Mouse (Mus musculus): ENCODE results near the gene Celf5. TPM values are rescaled to one million over a fixed set of nuclear protein-coding genes. Genes with fewer than 3 reads are reported as not detected.

Celf5 gene
- total RNA-seq, 2 experiments from 2014 or later: 0.09 to 0.23 TPM

DNA sequence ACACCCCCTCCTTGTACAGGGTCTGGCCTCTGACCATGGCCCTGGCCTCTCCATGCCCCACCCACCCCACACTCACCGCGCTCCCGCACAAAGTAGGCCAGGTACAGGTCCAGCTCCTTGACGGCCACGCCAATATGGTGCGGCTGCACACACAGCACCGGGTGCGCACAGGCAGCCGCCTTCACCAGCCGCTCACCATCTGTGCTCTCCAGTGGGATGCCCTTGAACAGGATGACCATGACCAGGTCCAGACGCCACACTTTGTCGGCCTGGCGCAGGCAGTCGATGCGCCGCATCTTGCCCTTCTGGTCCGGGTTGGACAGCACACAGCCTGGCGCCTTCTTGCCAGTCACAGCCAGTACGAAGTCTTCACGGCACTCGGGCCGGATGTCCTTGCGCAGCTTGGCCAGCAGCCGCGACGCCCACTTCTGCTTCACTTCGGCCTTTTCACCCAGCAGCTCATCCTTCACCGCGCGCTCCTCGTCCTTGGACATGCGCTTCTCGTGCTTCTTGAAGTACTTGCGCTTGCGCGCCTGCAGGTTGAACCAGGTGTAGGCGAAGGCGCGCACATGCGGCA lies 62.2 kb downstream of the Celf5 start:
- peak; percentile 15 for DNase-seq
- intact Hi-C loops (cut with DNase I; ENCODE audit: low total_unique reads): no loop called here

DNA sequence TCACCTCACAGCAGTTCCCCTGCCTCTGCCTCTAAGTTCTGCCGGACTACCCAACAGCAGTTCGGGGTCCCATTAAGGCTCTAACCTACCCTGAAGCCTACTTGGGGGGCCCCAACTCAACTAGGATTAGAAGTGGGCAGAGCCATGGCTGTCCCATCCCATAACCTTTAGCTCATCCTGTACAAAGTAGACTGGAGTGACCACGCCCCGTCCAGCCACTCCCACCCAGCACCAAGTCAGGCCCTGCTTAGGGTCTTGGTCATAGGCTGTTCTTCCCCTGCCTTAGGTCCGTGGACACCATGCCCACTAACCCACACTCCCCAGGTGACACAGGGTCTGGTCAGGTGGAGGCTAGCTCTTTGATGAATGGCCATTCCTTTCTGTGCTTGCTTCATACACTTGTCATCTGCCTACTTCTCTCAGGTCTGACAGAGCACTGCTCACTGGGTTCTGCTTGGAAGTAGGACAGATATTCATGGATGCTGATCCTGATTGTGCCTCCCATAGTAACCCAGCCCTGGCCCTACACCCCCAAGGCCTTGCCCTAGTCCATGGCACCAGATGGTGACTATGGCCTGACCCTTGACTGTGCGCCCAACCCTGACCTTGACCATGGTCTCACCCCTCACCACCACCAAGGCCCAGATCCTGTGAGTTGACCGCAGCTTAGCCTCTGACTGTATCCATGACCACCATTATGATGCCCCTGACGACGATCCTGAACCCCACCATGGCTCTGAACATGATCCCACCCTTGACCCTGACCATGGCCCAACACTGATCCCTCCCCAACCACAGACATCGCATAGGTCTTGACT lies 63.2 kb downstream of the Celf5 start:
- intact Hi-C loops (cut with DNase I; ENCODE audit: low total_unique reads): no loop called here
- DNase-seq: peak; percentile 5

DNA sequence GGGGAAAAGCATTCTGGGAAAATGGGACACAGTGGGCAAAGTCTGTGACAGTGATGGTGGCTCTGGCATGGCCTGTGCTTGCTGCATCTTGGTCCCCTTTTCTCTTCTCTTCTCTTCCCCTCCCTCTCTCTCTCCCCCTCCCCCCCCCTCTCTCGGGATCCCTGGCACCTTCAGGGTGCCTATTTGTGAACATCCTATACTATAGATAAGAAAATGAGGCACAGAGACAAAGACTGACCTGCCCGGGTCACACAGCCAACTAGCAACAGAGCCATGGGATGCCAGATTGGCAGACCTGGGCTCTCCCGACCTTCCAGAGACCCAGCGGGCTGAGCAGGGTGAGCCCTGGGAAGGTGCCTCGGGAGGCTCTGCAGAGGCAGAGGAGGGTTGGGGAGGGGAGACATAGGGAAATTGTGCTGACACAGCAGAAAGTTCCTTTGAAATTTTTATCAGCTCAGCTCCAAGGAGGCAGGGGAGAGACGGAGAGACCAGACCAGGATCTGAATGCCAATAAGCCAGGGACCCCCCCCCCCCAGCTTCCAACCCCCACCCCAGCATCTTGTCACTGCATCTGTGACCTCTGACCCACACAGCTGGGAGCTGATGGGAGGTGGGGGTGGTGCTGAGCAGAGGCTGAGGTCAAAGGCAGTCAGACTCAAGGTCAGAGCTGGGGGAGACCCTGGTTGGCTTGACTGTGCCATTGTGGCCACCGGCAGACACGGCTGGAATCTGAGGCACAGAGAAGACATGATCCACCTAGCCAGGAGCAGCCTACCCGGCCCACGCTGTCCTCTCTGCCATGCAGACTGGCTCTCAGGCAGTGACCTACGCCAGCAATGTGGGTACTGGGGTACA lies 64.1 kb downstream of the Celf5 start:
- intact Hi-C loops (cut with DNase I; ENCODE audit: low total_unique reads): no loop called here
- peak; percentile 4 for DNase-seq

DNA sequence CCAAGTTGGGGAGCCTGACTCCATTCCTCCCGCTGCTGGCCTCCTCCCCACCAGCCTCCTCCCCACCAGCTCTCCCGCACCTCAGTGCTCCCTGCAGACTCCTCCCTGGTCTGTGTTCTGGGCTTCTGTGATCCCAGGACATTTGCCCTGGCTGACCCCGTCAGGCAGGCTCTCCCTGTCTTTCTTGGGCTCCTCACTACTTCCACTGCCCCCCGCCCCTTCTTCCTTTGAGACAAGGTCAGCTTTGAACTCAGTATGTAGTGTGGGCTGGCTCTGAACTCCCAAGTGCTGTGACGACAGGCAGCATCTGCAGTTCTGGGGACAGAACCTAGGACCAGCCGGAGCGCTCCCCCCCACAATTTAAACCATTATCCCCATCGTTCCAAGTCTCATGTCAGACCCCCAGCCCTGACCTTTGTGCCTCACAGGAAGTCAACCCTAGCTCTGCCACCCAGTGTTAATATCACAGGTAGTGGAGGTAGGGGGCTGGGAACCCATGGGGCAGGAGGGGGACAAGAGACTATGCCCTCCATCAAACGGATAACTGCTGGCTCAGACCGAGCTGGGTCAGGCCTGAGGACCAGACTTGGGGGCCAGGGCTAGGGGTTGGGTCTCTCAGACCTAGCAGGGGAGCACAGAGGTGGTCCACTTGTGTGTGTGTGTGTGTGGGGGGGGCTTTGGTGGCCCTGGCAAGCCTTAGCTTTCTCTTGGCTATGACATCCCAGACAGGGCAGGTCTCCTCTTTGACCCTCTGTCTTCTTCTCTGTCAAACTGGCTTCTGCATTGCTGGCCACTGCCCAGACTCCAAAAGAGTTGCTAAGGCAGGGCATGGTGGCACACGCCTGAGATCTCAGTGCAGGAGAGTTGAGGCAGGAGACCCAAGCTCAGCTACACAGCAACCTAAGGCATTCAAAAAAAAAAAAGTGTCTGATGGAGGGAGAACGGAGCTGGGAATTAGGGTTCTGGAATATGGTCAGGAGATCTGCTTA lies 65.0 kb downstream of the Celf5 start:
- peak; percentile 11 for DNase-seq
- intact Hi-C loops (cut with DNase I; ENCODE audit: low total_unique reads): no loop called here

DNA sequence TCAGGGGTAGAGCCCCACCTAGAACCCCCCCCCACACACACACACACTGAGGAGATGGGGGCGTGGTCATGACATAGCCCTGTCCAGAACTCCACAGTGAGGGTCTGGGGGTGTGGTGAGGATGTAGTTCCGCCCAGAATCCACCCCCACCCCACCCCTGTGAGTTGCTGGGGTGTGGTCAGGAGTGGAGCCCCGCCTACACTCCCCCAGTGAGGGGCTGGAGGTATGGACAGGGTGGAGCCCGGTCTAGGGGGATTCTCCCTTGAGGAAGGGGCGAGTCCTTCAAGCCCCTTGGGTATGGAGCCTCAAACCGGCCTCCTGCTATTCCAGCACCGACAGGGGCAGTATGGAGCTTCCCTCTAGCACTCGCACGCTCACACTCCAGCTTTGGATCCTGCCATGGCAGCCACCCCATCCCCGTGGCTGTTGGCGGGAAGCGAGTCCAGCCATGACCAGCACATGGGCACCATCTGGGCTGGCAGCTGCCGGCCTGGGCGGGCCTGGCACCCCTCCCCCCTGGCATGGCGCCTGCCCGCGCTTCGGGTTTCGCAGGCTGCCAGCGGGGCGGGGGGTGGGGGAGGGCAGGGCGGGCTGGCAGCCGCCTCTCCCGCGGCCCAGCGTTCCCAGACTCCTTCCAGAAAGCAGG lies 65.8 kb downstream of the Celf5 start:
- intact Hi-C loops (cut with DNase I; ENCODE audit: low total_unique reads): no loop called here
- DNase-seq: peak; percentile 92

DNA sequence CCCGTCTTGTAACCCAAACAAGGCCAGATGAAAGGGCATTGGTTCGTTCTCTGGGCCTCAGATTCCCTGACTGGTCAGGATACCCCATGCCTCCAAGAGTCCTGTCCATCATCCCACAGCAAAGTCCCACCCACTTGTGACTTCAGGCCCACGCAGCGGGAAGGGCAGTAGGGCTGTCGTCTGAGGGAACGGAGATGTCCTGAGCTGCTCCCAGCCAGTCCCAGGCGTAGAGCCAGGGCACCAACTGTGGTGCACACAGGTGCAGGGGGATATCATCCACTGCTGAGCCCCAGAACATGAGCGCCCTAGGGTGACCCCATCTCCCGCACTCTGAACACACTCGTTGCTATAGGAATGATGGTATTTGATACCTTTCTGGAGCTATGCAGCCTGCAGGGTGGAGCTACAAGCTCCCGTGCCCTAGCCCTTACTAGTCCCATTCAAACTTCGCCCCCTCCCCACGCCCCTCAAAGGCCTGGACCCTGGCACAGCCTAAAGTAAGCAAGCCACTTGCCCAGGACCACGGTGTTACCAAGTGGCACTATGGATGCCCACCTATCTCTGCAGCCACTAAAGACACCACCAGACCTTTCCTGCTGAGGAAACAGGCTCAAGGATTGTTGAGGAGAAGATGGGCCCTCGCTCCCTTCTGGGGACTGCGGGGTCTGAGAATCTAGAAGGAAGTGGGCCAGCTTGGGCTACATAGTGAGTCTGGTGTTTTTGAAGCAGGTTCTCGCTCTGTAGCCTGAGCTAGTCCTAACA lies 66.8 kb downstream of the Celf5 start:
- intact Hi-C loops (cut with DNase I; ENCODE audit: low total_unique reads): no loop called here
- peak; percentile 90 for DNase-seq

DNA sequence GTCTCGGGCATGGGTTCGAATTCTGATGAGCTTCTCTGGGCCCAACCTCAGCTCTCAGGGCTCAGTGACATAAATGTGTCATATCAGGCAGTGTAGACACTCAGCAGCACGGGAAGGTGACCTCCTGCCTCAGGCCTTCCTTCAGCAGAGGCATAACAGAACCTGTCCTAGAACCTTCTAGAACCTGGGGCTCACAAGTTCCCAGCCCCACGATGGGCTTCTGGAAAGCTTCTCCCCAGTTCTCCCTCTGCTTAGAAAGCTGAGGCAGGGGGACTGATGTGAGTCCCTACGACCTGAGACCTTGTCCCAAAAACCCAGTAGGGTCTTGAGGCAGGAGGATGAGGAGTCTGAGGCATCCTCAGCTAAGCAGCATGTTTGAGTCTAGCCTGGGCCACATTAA lies 67.4 kb downstream of the Celf5 start:
- no peak for DNase-seq
- intact Hi-C loops (cut with DNase I; ENCODE audit: low total_unique reads): no loop called here

DNA sequence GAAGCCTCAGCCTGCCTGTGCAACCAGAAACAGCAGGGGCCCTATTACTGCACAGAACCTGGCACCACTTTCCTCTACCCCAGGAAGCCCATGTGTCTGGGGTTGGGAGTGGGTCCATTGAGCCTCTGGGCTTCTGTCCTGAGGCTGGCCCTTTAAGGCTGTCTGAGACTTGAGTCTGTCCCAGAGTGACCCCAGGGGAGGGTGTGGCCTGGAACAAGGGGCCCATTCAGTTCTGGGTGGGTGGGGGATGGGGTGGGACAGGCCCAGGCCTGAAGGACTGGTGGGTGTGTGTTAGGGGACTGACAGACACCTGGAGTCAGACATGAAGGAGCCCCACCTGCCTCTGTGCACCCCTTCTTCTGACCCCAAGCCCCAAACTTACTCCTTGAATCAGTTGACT lies 67.8 kb downstream of the Celf5 start:
- intact Hi-C loops (cut with DNase I; ENCODE audit: low total_unique reads): no loop called here

DNA sequence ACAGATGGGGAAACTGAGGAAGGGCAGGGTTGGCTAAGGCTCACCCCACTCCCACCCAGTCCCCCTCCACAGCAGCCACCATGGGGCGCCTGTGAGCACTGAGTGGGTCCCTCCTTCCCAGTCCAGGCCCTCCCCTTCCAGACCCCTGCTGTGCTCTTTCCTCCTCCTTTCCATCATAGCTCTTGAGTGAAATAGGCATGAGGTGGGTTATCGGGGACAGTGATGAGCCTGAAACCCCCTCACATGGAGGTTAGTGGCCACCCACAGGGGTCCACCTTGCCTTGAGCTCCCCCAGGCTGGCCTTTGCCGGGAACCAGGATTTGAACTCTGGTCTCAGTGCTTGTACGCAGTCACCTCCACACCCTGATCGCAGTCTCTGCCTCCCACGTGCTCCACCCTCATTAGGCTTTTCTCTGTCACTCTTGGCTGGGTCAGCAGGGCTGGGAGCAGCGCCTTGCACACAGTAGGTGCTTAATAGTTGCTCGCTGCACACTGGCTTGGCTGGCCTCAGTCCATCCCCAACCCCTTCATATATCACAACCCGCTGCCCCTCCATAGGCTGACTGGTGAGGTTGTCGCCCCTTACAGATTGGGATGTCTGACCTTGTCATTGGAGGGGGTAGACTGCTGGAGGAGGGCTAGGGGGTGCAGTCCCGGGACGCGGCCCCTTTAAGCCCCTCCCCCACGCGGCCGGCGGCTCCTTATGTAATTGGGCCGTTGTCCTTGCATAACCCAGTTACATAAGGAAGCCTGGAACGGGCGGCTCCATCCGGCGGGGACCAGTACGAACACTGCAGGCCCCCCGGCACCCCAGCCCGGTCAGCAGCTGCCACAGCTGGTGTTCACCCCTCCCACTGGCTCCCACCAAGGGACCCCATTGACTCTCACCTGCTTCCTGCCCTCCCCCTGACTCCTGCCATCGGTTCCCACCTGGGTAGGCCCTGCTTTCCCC lies 68.9 kb downstream of the Celf5 start:
- peak; percentile 94 for DNase-seq
- intact Hi-C loops (cut with DNase I; ENCODE audit: low total_unique reads): no loop called here

More for the DNA sequence above, 67.8 kb downstream of the Celf5 start:
- DNase-seq: peak; percentile 82

DNA sequence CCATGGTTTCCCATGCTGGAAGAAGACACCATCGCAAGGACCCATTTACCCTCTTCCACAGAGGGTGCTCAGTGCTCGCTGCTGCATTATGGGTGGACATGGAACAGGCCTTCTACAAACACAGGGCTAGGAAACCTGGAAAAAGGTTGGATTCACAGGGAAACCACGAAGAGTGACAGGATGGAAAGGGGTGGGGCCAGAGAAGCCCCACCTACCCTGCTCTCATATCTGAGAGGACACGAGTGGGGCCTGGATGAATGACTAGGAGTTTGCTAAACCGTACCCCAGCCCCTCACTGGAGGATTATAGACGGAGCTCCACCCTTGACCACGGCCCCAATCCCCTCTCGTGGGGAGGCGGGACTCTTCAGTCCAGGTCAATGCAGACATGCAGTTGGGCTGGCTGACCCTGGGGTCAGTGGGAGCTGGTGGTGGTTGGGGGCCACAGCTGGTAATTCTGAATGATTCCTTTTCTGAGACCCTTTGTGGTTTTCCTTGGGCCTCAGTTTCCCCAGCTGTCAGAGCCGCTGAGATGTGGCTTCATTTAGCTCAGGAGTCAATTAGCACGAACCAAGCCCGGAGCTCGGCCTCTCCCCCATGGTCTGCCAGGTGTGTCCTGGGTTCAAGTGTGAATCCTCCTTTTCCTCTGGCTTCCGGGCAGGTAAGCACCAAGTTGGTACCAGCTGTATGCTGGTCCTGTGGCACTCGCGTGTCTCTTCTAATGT lies 69.8 kb downstream of the Celf5 start:
- intact Hi-C loops (cut with DNase I; ENCODE audit: low total_unique reads): no loop called here

DNA sequence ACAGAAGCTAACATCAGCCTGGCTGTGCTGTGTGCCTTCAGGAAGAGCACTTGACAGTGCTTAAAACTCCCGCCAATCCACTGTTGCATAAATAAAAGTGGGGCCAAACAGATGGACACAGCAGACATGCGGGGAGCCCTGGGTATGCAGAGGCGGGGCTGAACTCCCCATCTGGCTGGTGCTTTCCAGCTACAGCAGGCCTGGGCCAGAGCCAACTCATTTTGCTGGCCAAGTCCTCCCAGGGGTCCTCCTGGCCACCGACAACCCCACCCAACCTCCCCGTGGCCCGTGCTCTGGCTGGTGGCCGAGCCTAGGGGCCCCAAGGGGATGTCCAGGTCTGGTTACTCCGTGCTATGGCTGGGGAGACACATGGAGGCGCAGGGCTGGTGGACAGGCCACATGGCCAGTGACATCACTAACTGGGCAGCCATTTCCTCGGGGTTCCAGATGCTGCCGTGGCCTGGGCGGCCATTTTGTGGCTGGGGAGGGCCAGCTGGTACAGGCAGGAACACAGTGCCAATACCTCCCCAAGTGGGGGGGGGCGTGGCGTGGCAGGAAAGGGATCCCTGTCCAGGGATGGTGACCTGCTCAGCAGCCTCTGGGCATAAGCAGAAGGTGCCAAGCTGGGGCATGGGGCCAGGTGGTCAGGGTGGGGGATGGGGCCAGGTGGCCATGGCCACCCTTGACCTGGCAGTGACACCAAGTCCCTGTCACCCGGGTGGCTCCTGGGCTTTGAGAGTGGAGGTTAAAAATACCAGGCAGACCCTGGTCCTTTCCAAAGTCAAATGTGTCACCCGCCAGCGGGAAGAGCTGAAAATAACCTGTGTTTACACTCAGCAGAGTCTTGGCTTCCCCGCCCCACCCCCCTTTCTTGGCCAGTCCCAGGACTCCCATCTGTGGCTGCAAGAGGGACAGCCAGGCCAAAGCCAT lies 70.8 kb downstream of the Celf5 start:
- DNase-seq: peak; percentile 92
- intact Hi-C loops (cut with DNase I; ENCODE audit: low total_unique reads): no loop called here

More for the DNA sequence above, 69.8 kb downstream of the Celf5 start:
- no peak for DNase-seq

DNA sequence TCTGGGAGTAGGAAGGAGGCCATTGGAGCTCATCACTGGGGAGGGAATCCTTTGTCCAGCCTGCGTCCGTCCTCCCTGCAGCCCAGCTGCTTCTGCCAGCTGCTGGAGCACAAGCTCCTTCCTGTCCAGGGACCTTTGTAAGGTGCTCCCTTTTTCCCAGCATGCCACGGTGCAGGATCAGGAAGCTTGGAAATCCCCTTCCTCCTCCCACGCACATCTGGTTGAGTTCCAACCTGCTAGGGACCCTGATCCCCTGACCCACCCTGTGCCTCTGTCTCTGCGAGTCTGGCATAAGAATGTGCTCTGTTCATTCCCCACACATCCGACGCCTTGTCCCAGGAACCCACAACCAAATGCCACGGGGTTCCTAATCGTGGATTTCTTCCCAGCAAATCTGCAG lies 71.5 kb downstream of the Celf5 start:
- intact Hi-C loops (cut with DNase I; ENCODE audit: low total_unique reads): no loop called here
- no peak for DNase-seq

DNA sequence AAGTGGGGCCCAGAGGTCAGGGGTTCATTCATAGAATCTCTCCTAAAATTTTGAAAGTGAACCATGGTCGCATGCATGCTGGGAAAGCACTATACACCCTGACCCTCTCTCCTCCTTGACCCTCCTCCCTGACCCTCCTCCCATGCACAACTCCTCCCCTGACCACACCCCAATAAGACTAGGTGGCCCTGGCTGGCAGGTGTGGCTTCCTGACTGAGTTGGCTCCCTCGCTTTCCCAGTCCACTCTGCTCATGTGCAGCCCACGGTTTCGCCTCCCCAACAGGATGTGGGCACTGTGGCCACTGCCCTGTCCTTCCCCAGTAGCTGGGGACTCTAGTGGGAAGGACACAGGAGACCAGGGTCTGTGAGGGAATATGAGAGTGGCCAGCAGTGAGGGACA lies 72.2 kb downstream of the Celf5 start:
- intact Hi-C loops (cut with DNase I; ENCODE audit: low total_unique reads): no loop called here
- no peak for DNase-seq

DNA sequence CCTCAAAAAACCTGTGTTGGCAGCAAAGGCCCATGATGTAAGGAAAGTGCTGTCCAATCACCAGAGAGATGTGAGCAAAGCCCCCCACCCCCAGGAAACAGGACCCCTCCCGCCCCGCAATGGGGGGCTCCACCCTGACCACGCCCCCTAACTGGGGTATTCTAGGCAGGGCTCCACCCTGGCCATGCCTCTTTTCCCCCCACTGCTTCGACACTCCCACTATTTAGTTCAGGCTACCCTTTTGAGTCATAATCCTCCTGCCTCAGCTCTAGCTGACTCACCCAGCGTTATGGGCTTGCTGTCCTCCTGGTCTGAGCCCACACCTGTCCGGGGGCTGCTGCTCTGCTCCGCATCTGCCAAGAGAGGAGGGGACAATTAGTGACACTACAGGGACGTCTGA lies 73.2 kb downstream of the Celf5 start:
- intact Hi-C loops (cut with DNase I; ENCODE audit: low total_unique reads): no loop called here
- no peak for DNase-seq
